Mouse (Mus musculus) lung, embryonic 16.5 days (tissue): Measurements from ENCODE around the gene Chl1. TPM values are rescaled to one million over a fixed set of nuclear protein-coding genes. Genes with fewer than 3 reads are reported as not detected.

Source experiments
- ATAC-seq: fragments of 200-750 bp; cut with Nextera tagmentation; 2 replicates; pipeline ENCODE4 v1.8.0; 2017; ENCODE audit warnings: low read depth, mild to moderate bottlenecking, moderate library complexity
- H3K27ac ChIP-seq: fragments of 300-500 bp; sonication (generic); 2 replicates; pipeline ENCODE4 v1.5.1; 2014; ENCODE audit warnings: mild to moderate bottlenecking, control low read depth, low read length
- H3K27me3 ChIP-seq: fragments of 300-500 bp; sonication (generic); 2 replicates; pipeline ENCODE4 v1.6.1; 2014; ENCODE audit warnings: low read depth, low read length, mixed read lengths; ENCODE audit not compliant: control insufficient read depth, insufficient read depth
- H3K36me3 ChIP-seq: fragments of 300-500 bp; sonication (generic); 2 replicates; pipeline ENCODE4 v1.6.1; 2014; ENCODE audit warnings: low read length; ENCODE audit not compliant: control insufficient read depth, insufficient read depth
- H3K4me1 ChIP-seq: fragments of 300-500 bp; sonication (generic); replicated peaks from 2 replicates; pipeline ENCODE4 v1.6.1; 2014; ENCODE audit warnings: low read length, mixed read lengths; ENCODE audit not compliant: control insufficient read depth, insufficient read depth
- H3K4me2 ChIP-seq: fragments of 300-500 bp; sonication (generic); 2 replicates; pipeline ENCODE4 v1.6.1; 2014; ENCODE audit warnings: low read depth, low read length, control low read depth
- H3K4me3 ChIP-seq: fragments of 300-500 bp; sonication (generic); 2 replicates; pipeline ENCODE4 v1.5.1; 2014; ENCODE audit warnings: mild to moderate bottlenecking, low read length, control low read depth
- H3K9ac ChIP-seq: fragments of 300-500 bp; sonication (generic); 2 replicates; pipeline ENCODE4 v1.6.1; 2014; ENCODE audit warnings: low read length, control low read depth
- H3K9me3 ChIP-seq: fragments of 300-500 bp; sonication (generic); 2 replicates; pipeline ENCODE4 v1.6.1; 2016; ENCODE audit warnings: low read length; ENCODE audit not compliant: control insufficient read depth
- WGBS: fragments of 180-500 bp; shearing (Covaris S2); extraction: QIAGEN DNeasy Blood & Tissue Kit; methylation state at CpG from one replicate; pipeline ENCODE4 v1.1.7; 2014; 5-methylcytosine and 5-hydroxymethylcytosine counted together
- polyA plus RNA-seq: library from polyadenylated mRNA; unstranded; fragments of >200 nt; fragmentation: Nextera tagmentation; extraction: Ambion mirVana; gene quantifications from 2 replicates; pipeline ENCODE4 v1.2.1, GENCODE M21; 2015

The Chl1 gene
- polyA plus RNA-seq, result 0.38 and 0.60 TPM in 2 replicates

DNA sequence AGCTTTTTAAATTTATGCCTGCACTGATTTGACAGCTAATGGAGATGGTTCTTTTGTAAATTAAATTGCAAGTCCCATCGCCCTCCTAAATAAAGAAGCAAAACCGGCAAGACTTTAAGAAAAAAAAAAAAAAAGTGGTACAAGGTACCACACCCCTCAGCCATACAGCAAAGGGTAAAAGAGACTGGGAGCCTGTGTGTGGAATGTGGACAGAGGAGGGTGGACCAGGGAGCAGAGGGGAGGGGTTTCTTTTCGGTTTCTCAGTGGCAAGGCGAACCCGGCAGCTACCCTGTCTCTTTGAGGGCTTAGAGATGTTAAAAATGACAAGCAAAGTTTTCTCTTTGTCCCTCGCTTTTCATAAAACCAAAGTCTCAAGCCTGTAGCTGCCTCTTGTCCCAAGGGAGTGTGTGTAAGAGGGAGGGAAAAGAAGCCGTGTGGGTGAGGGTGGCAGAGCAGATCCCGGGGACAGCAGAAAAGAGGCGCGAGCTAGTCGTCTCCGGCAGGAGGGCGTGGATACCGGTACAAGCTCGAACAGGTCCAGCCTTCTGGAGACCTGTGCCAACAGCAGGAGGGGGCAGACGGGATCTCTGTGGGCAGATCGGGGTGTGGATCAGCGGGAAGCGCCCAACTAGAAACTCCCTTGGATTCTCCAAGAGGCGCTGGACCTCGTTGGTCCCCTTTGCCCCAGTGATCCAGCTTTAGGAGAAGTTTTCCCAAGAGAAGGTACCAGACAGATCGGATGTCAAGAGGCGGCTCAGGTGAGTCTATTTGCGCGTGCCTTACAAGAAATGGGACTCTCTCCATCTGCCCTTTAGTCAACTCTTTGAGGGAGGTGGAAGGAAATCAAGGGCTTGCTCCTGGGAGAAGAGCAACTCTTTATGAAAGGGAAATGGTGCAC lies at the start of gene Chl1:
Gene Chl1, plus strand, starts transcription at position 195 of the 898 bp plus-strand sequence.
- H3K9me3 ChIP-seq, result no peaks in the 10 kb centered on the region
- peaks cover 4% of the 10 kb centered on the region; the same call in 1 of the 2 replicates for H3K4me1 ChIP-seq
- H3K36me3 ChIP-seq, result no peaks in the 10 kb centered on the region
- 2% methylated on average over 25 of the region's 25 CpGs for WGBS
- no peak within 1 kb of the TSS for H3K27ac ChIP-seq
- no peak within 1 kb of the TSS for H3K9ac ChIP-seq
- H3K27me3 ChIP-seq, result peaks cover 28% of the 10 kb centered on the region
- peak; percentile 57 for ATAC-seq
- H3K4me2 ChIP-seq, result peak within 1 kb of the TSS; percentile 58
- peak within 1 kb of the TSS; percentile 37 for H3K4me3 ChIP-seq

DNA sequence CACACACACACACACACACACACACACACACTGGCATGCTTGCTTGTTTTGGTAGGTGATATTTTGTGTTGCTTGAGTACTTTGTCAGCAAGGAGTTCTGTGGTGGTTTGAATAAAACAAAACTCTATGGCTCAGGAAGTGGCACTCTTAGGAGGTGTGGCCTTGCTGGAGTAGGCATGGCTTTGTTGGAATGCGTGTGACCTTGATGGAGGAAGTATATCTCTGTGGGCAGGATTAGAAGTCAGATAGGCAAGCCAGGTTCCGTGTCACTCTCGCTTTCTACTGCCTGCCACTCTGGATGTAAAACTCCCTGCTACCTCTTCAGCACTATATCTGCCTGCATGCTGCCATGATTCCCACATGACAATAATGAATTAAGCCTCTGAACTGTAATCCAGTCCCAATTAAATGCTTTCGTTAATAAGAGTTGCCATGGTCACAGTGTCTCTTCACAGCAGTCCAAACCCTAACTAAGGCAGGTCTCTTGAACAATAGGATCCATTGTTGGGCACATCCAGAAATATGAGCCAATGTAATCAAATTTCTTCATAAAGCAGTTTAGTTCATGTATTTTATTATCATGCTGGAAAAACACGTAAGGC lies 44.8 kb upstream of the Chl1 start:
- H3K27me3 ChIP-seq, result no peaks in the 10 kb centered on the region
- no peak overlapping the region for H3K4me3 ChIP-seq
- H3K4me1 ChIP-seq, result no peaks in the 10 kb centered on the region
- H3K27ac ChIP-seq, result no peak overlapping the region
- ATAC-seq, result no peak
- no peaks in the 10 kb centered on the region for H3K9me3 ChIP-seq
- no peak overlapping the region for H3K4me2 ChIP-seq
- 75% methylated on average over 5 of the region's 5 CpGs for WGBS
- no peak overlapping the region for H3K9ac ChIP-seq
- no peaks in the 10 kb centered on the region for H3K36me3 ChIP-seq

- ATAC-seq, result no peak
- H3K4me1 ChIP-seq, result no peaks in the 10 kb centered on the region
- 49% methylated on average over 5 of the region's 5 CpGs for WGBS
- no peaks in the 10 kb centered on the region for H3K27me3 ChIP-seq
- no peaks in the 10 kb centered on the region for H3K36me3 ChIP-seq
- no peak overlapping the region for H3K4me3 ChIP-seq
- no peak overlapping the region for H3K4me2 ChIP-seq
- no peak overlapping the region for H3K27ac ChIP-seq
- no peak overlapping the region for H3K9ac ChIP-seq
- no peaks in the 10 kb centered on the region for H3K9me3 ChIP-seq
Measured at GRCm38 (mm10) chr6:103473316-103473715, 37.1 kb upstream of the Chl1 start.

GRCm38 (mm10) chr6:103487199-103487598 lies 23.2 kb upstream of the Chl1 start:
- WGBS, result 74% methylated on average over 1 of the region's 1 CpGs
- Histone ChIP-seq H3K27ac (no peak overlapping the region), H3K36me3 (no peaks in the 10 kb centered on the region), H3K9me3 (no peaks in the 10 kb centered on the region), H3K4me3 (no peak overlapping the region), H3K27me3 (no peaks in the 10 kb centered on the region), H3K9ac (no peak overlapping the region), H3K4me2 (no peak overlapping the region), H3K4me1 (no peaks in the 10 kb centered on the region)
- ATAC-seq, result no peak

- Histone ChIP-seq H3K4me3 (no peak overlapping the region), H3K9me3 (no peaks in the 10 kb centered on the region), H3K9ac (no peak overlapping the region), H3K27me3 (no peaks in the 10 kb centered on the region), H3K27ac (no peak overlapping the region), H3K36me3 (no peaks in the 10 kb centered on the region), H3K4me1 (no peaks in the 10 kb centered on the region), H3K4me2 (no peak overlapping the region)
- no peak for ATAC-seq
- WGBS, result 75% methylated on average over 4 of the region's 4 CpGs
Measured at GRCm38 (mm10) chr6:103498404-103498803, 12.0 kb upstream of the Chl1 start.

DNA sequence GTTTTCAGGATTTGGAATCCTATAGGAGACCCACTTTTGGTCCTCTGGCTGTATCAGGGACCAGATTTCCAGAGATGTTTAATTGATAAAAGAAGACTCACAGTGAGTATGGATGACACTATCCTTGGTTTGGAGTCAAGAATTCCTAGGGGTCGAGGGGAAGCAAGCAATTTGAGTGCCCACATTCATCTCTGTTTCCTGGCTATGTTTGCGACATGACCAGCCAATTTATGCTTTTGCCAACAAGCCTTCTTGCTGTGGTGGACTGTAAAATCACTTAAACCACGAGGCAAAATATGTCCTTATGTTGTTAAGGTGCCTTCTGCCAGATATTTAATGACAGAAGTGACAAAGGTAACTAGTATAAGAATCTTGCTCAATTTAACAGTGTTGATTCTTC lies 6.3 kb upstream of the Chl1 start:
- WGBS, result 47% methylated on average over 3 of the region's 3 CpGs
- no peak for ATAC-seq
- no peak overlapping the region for H3K27ac ChIP-seq
- H3K27me3 ChIP-seq, result no peaks in the 10 kb centered on the region
- no peak overlapping the region for H3K4me2 ChIP-seq
- H3K9me3 ChIP-seq, result no peaks in the 10 kb centered on the region
- H3K36me3 ChIP-seq, result no peaks in the 10 kb centered on the region
- H3K4me3 ChIP-seq, result no peak overlapping the region
- no peak overlapping the region for H3K9ac ChIP-seq
- no peaks in the 10 kb centered on the region for H3K4me1 ChIP-seq

DNA sequence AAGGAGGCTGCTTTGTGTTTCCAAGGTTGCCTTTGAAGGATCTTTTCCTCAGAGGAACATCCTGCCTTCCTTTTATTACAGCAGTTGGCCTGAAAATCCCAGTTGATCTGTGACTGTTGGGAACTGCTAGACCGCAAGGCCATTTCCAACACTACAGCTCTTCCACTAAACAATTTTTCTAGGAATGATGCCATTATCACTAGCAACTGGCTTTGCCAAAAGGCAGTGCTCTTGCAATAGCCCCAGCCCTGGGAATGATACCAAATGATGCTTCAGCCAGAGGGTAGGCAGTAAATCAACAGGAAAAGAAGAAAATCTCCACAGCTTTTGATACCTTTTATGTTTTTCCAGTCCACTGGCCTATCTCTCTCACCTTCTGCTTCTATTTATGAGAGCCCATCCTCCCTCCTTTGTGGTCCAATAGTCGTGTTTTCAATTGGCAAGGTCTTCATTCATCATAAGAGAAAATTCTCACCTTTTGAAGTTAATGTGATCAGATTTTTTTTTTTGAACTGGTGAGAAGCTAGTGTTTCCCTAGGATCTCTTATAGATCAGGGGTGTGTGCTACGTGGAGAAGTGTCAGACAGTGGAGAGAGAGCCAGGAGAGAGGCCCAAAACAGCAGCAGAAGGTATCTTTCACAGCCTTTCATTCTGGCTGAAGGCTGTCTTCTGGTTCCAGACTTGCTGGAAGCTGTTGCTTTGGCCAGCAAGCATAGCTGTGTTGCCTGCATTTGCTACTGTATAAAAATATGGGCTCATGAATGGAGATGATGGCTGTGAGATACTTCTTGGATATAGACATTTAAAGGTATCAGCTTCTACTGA lies 2.4 kb upstream of the Chl1 start:
- Histone ChIP-seq H3K27me3 (peaks cover 25% of the 10 kb centered on the region), H3K9me3 (no peaks in the 10 kb centered on the region), H3K4me2 (no peak overlapping the region), H3K9ac (no peak overlapping the region), H3K36me3 (no peaks in the 10 kb centered on the region), H3K4me3 (no peak overlapping the region), H3K4me1 (peaks cover 4% of the 10 kb centered on the region; the same call in 1 of the 2 replicates), H3K27ac (no peak overlapping the region)
- no peak for ATAC-seq
- WGBS, result 50% methylated on average over 3 of the region's 3 CpGs

- WGBS, result 72% methylated on average over 4 of the region's 4 CpGs
- no peak overlapping the region for H3K27ac ChIP-seq
- no peak overlapping the region for H3K4me3 ChIP-seq
- no peak overlapping the region for H3K4me2 ChIP-seq
- ATAC-seq, result no peak
- peaks cover 4% of the 10 kb centered on the region; the same call in 1 of the 2 replicates for H3K4me1 ChIP-seq
- no peaks in the 10 kb centered on the region for H3K9me3 ChIP-seq
- H3K27me3 ChIP-seq, result peaks cover 28% of the 10 kb centered on the region
- H3K36me3 ChIP-seq, result no peaks in the 10 kb centered on the region
- no peak overlapping the region for H3K9ac ChIP-seq
Measured at GRCm38 (mm10) chr6:103509596-103509995, 790 bp upstream of the Chl1 start.
